Mouse (Mus musculus) liver, embryonic 11.5 days (tissue): ENCODE data around the gene Shroom2. TPM values are rescaled to one million over a fixed set of nuclear protein-coding genes. Genes with fewer than 3 reads are reported as not detected.

Source experiments
- ATAC-seq: fragments of 200-750 bp; cut with Nextera tagmentation; replicated peaks from 2 replicates; pipeline ENCODE4 v1.8.0; 2017; ENCODE audit warnings: moderate number of reproducible peaks, mild to moderate bottlenecking, moderate TSS enrichment, moderate library complexity; ENCODE audit not compliant: low FRiP score
- DNase-seq: peaks from one replicate; pipeline ENCODE4 v3.0.0-alpha.2; 2017; ENCODE audit warnings: low spot score
- H3K27ac ChIP-seq: fragments of 300-500 bp; sonication (generic); 2 replicates; pipeline ENCODE4 v1.5.1; 2014; ENCODE audit warnings: mild to moderate bottlenecking, low read depth, low read length, control low read depth
- H3K27me3 ChIP-seq: fragments of 300-500 bp; sonication (generic); replicated peaks from 2 replicates; pipeline ENCODE4 v1.6.1; 2014; ENCODE audit warnings: low read length, mixed read lengths; ENCODE audit not compliant: control insufficient read depth, insufficient read depth
- H3K36me3 ChIP-seq: fragments of 300-500 bp; sonication (generic); 2 replicates; pipeline ENCODE4 v1.6.1; 2014; ENCODE audit warnings: mild to moderate bottlenecking, low read length, moderate library complexity, mixed read lengths; ENCODE audit not compliant: control insufficient read depth, insufficient read depth
- H3K4me1 ChIP-seq: fragments of 300-500 bp; sonication (generic); replicated peaks from 2 replicates; pipeline ENCODE4 v1.6.1; 2014; ENCODE audit warnings: low read length, mixed read lengths; ENCODE audit not compliant: control insufficient read depth, insufficient read depth
- H3K4me2 ChIP-seq: fragments of 300-500 bp; sonication (generic); 2 replicates; pipeline ENCODE4 v1.6.1; 2014; ENCODE audit warnings: mild to moderate bottlenecking, control low read depth, moderate library complexity
- H3K4me3 ChIP-seq: fragments of 300-500 bp; sonication (generic); 2 replicates; pipeline ENCODE4 v1.5.1; 2014; ENCODE audit warnings: low read depth, low read length, control low read depth
- H3K9ac ChIP-seq: fragments of 300-500 bp; sonication (generic); 2 replicates; pipeline ENCODE4 v1.6.1; 2014; ENCODE audit warnings: low read depth, low read length, control low read depth
- H3K9me3 ChIP-seq: fragments of 300-500 bp; sonication (generic); 2 replicates; pipeline ENCODE4 v1.6.1; 2016; ENCODE audit warnings: low read length, inconsistent platforms, mixed read lengths; ENCODE audit not compliant: control insufficient read depth
- WGBS: fragments of 180-500 bp; shearing (Covaris S2); extraction: QIAGEN DNeasy Blood & Tissue Kit; methylation state at CpG from one replicate; pipeline ENCODE4 v1.1.7; 2014; 5-methylcytosine and 5-hydroxymethylcytosine counted together
- polyA plus RNA-seq: library from polyadenylated mRNA; unstranded; fragments of >200 nt; fragmentation: Nextera tagmentation; extraction: Ambion mirVana; gene quantifications from 2 replicates; pipeline ENCODE4 v1.2.1, GENCODE M21; 2014

The Shroom2 gene
- polyA plus RNA-seq, 1 experiment from 2014 or later, result 4.2 TPM

GRCm38 (mm10) chrX:152643201-152643600, 126.1 kb downstream of the Shroom2 start:
- H3K27me3 ChIP-seq, result peaks cover 15% of the 10 kb centered on the region

GRCm38 (mm10) chrX:152642627-152643026, 126.6 kb downstream of the Shroom2 start:
- no peak for ATAC-seq
- Histone ChIP-seq H3K27ac (no peak overlapping the region), H3K27me3 (peaks cover 11% of the 10 kb centered on the region), H3K4me3 (no peak overlapping the region), H3K4me1 (no peaks in the 10 kb centered on the region), H3K36me3 (no peaks in the 10 kb centered on the region), H3K9me3 (no peaks in the 10 kb centered on the region), H3K9ac (no peak overlapping the region), H3K4me2 (no peak overlapping the region)
- DNase-seq, result no peak
- 76% methylated on average over 2 of the region's 2 CpGs for WGBS

More at GRCm38 (mm10) chrX:152643201-152643600, 126.1 kb downstream of the Shroom2 start:
- Histone ChIP-seq H3K4me3 (no peak overlapping the region), H3K36me3 (no peaks in the 10 kb centered on the region), H3K9ac (no peak overlapping the region), H3K27ac (no peak overlapping the region), H3K4me1 (no peaks in the 10 kb centered on the region), H3K9me3 (no peaks in the 10 kb centered on the region), H3K4me2 (no peak overlapping the region)
- DNase-seq (no peak), ATAC-seq (no peak)

GRCm38 (mm10) chrX:152635397-152635796, 133.9 kb downstream of the Shroom2 start:
- 88% methylated on average over 12 of the region's 12 CpGs for WGBS
- Histone ChIP-seq H3K36me3 (no peaks in the 10 kb centered on the region), H3K4me3 (no peak overlapping the region), H3K9ac (no peak overlapping the region), H3K4me1 (no peaks in the 10 kb centered on the region), H3K4me2 (no peak overlapping the region), H3K9me3 (no peaks in the 10 kb centered on the region), H3K27me3 (no peaks in the 10 kb centered on the region), H3K27ac (no peak overlapping the region)
- DNase-seq (no peak), ATAC-seq (no peak)

GRCm38 (mm10) chrX:152621407-152621806, 147.9 kb downstream of the Shroom2 start:
- ATAC-seq, result no peak
- no peak for DNase-seq
- H3K4me3 ChIP-seq, result no peak overlapping the region
- no peak overlapping the region for H3K4me2 ChIP-seq
- H3K9ac ChIP-seq, result no peak overlapping the region
- H3K36me3 ChIP-seq, result no peaks in the 10 kb centered on the region
- no peak overlapping the region for H3K27ac ChIP-seq
- peaks cover 7% of the 10 kb centered on the region; the same call in 1 of the 2 replicates for H3K27me3 ChIP-seq
- no peaks in the 10 kb centered on the region for H3K4me1 ChIP-seq
- no peaks in the 10 kb centered on the region for H3K9me3 ChIP-seq
- 72% methylated on average over 2 of the region's 2 CpGs for WGBS

- DNase-seq (no peak), ATAC-seq (no peak)
- Histone ChIP-seq H3K4me1 (no peaks in the 10 kb centered on the region), H3K9me3 (no peaks in the 10 kb centered on the region), H3K27me3 (peaks cover 7% of the 10 kb centered on the region; the same call in 1 of the 2 replicates), H3K4me3 (no peak overlapping the region), H3K36me3 (no peaks in the 10 kb centered on the region), H3K4me2 (no peak overlapping the region), H3K27ac (no peak overlapping the region), H3K9ac (no peak overlapping the region)
Observed at GRCm38 (mm10) chrX:152620917-152621316, 148.3 kb downstream of the Shroom2 start.

- no peaks in the 10 kb centered on the region for H3K36me3 ChIP-seq
- DNase-seq, result no peak
- 75% methylated on average over 1 of the region's 1 CpGs for WGBS
Observed at GRCm38 (mm10) chrX:152618464-152618863, 150.8 kb downstream of the Shroom2 start.

GRCm38 (mm10) chrX:152563034-152563433, 206.2 kb downstream of the Shroom2 start, which contains the start of gene Cldn34a:
Gene Cldn34a, plus strand, starts transcription at chrX:152563334.
- ATAC-seq, result no peak
- no peak within 1 kb of the TSS for H3K4me3 ChIP-seq
- H3K9me3 ChIP-seq, result no peaks in the 10 kb centered on the region
- no peaks in the 10 kb centered on the region; the same call in 1 of the 2 replicates for H3K27me3 ChIP-seq
- H3K4me1 ChIP-seq, result no peaks in the 10 kb centered on the region
- DNase-seq, result no peak
- no peak within 1 kb of the TSS for H3K4me2 ChIP-seq
- H3K9ac ChIP-seq, result no peak within 1 kb of the TSS
- WGBS, result 58% methylated on average over 2 of the region's 2 CpGs
- H3K36me3 ChIP-seq, result no peaks in the 10 kb centered on the region
- H3K27ac ChIP-seq, result no peak within 1 kb of the TSS

More at GRCm38 (mm10) chrX:152618464-152618863, 150.8 kb downstream of the Shroom2 start:
- Histone ChIP-seq H3K27me3 (peaks cover 2% of the 10 kb centered on the region; the same call in 1 of the 2 replicates), H3K4me1 (no peaks in the 10 kb centered on the region), H3K4me2 (no peak overlapping the region), H3K27ac (no peak overlapping the region), H3K9ac (no peak overlapping the region), H3K9me3 (no peaks in the 10 kb centered on the region), H3K4me3 (no peak overlapping the region)
- ATAC-seq, result no peak

Other genes starting within 250 kb of the Shroom2 start
- gene Cldn34a, start 206.1 kb downstream of the Shroom2 start, polyA plus RNA-seq, result not detected in 2 replicates
- gene Gpr143, start 12.5 kb upstream of the Shroom2 start, polyA plus RNA-seq, result not detected in 2 replicates
- gene Usp51, start 237.0 kb upstream of the Shroom2 start, polyA plus RNA-seq, result 0.99 and 1.2 TPM in 2 replicates